28 mouse cellular contexts compared by ENCODE assay signal in the genomic region with DNA sequence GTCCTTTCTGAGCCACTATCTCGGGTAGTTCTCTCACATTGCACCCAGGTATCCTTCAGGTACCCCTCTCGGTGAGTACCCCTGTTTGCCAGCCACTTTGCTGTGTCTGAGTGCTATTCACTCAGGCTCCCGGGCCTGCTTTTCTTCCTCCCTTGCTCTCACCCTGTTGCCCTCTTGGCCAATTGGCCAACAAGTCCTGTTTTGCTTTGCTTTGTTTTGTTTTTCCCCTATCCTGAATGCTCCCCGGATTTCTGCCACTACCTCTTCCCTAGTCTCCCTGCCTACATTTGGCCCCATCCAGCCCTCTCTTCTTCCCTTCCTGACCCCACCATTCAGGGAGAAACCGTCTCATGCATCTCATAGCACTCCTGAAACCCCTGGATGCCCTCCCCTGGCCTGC. TPM values are rescaled to one million over a fixed set of nuclear protein-coding genes. Genes with fewer than 3 reads are reported as not detected.
DNase-seq lines count a peak whose midpoint lies in the region; ATAC-seq lines count a peak whose summit lies in the region.
"Had no signal": no experiment of that assay in that cellular context is flagged by ENCODE, and none has a peak within 500 bp of the region (broad histone marks: within the 10 kb centered on the region; RNA-seq: fewer than 3 reads in every experiment).

No protein-coding gene starts in this region.

- H3K4me3 ChIP-seq in midbrain, embryonic 12.5 days, result no peak overlapping the region
- no peak overlapping the region for H3K4me3 ChIP-seq in midbrain, embryonic 15.5 days
- H3K4me3 ChIP-seq: embryonic facial prominence, embryonic 13.5 days; embryonic facial prominence, embryonic 15.5 days; erythroblast, embryonic 14.5 days; forebrain, embryonic 10.5 days; forebrain, embryonic 12.5 days had no signal

- WGBS in midbrain, embryonic 12.5 days, result 81% methylated on average over 5 of the region's 5 CpGs
- WGBS in midbrain, embryonic 15.5 days, result 81% methylated on average over 5 of the region's 5 CpGs

- no peak overlapping the region for H3K4me2 ChIP-seq in midbrain, embryonic 12.5 days (replicated peaks)
- no peak overlapping the region for H3K4me2 ChIP-seq in midbrain, embryonic 15.5 days
- H3K4me2 ChIP-seq: embryonic facial prominence, embryonic 13.5 days; embryonic facial prominence, embryonic 15.5 days; forebrain, embryonic 12.5 days had no signal

- no peak overlapping the region for H3K27ac ChIP-seq in midbrain, embryonic 12.5 days (replicated peaks)
- no peak overlapping the region for H3K27ac ChIP-seq in midbrain, embryonic 15.5 days
- H3K27ac ChIP-seq: embryonic facial prominence, embryonic 13.5 days; embryonic facial prominence, embryonic 15.5 days; forebrain, embryonic 10.5 days; forebrain, embryonic 12.5 days had no signal

- no peak for ATAC-seq in midbrain, embryonic 12.5 days (ENCODE audit: low FRiP score, low read depth)
- no peak for ATAC-seq in midbrain, embryonic 15.5 days (replicated peaks)
- ATAC-seq: activated CD4-positive, CD25-positive, alpha-beta regulatory T cell, adult 4 months; CD4-positive, CD25-positive, alpha-beta regulatory T cell, adult 4 months; forebrain, embryonic 14.5 days; forebrain, embryonic 16.5 days; Patski had no signal

- no peaks in the 10 kb centered on the region for H3K9me3 ChIP-seq in midbrain, embryonic 12.5 days
- H3K9me3 ChIP-seq in midbrain, embryonic 15.5 days, result no peaks in the 10 kb centered on the region
- H3K9me3 ChIP-seq: embryonic facial prominence, embryonic 13.5 days; embryonic facial prominence, embryonic 15.5 days; forebrain, embryonic 10.5 days; forebrain, embryonic 12.5 days; G1E had no signal

- DNase-seq in adrenal gland, adult 2 months, result peak; percentile 1
- no peak for DNase-seq in adrenal gland, postnatal 4 days (ENCODE audit: low spot score in 2 of 2)
- peak; percentile 90 for DNase-seq in heart, adult 11 months
- DNase-seq in heart, adult 8-10 months (ENCODE audit: low spot score), result no peak
- DNase-seq in adipocyte (ENCODE audit: low spot score), result peak; percentile 62
- DNase-seq: adrenal gland, adult 8-10 months; adrenal gland, postnatal 14 days; adrenal gland, postnatal 36 days; B cell, adult 2 months; cerebellum, adult 11 months; cerebellum, adult 18-20 months; cerebellum, postnatal 14 days; cerebellum, postnatal 36 days; embryo, embryonic 11 days had no signal

- 0 out of 2 replicates have a peak overlapping the region, but pooled peaks have one; percentile 2 for H3K9ac ChIP-seq in midbrain, embryonic 12.5 days (replicated peaks)
- H3K9ac ChIP-seq in midbrain, embryonic 15.5 days, result no peak overlapping the region
- H3K9ac ChIP-seq: embryonic facial prominence, embryonic 13.5 days; embryonic facial prominence, embryonic 15.5 days; forebrain, embryonic 12.5 days had no signal

- H3K27me3 ChIP-seq in midbrain, embryonic 12.5 days, result no peaks in the 10 kb centered on the region
- no peaks in the 10 kb centered on the region for H3K27me3 ChIP-seq in midbrain, embryonic 15.5 days (replicated peaks)
- H3K27me3 ChIP-seq: CH12.LX; embryonic facial prominence, embryonic 13.5 days; embryonic facial prominence, embryonic 15.5 days; forebrain, embryonic 12.5 days; Patski had no signal

- H3K4me1 ChIP-seq in midbrain, embryonic 12.5 days, result peaks cover 21% of the 10 kb centered on the region
- peaks cover 25% of the 10 kb centered on the region for H3K4me1 ChIP-seq in midbrain, embryonic 15.5 days

- H3K36me3 ChIP-seq in midbrain, embryonic 12.5 days, result no peaks in the 10 kb centered on the region
- H3K36me3 ChIP-seq in midbrain, embryonic 15.5 days (replicated peaks), result no peaks in the 10 kb centered on the region
- H3K36me3 ChIP-seq: embryonic facial prominence, embryonic 13.5 days; embryonic facial prominence, embryonic 15.5 days; forebrain, embryonic 12.5 days had no signal

RNA-seq across cellular contexts. Expression of gene Pitpna, which starts 1.9 kb away (rescaled TPM):
- 100 to 1,000 TPM; 185 to 186 TPM for total RNA-seq in adrenal gland, adult 2 months (2021)
- polyA plus RNA-seq in adrenal gland, adult 2 months (2012; rRNA removed), result 42.6 and 97.6 TPM in 2 replicates
- total RNA-seq in adrenal gland, postnatal 4 days (2021), result 100 to 1,000 TPM; 120 to 135 TPM
- 100 to 1,000 TPM in 3 of 4 experiments, 10 to 100 TPM in 1; 89.5 to 110 (median 105) TPM for total RNA-seq in heart, adult 8-10 months (2022)
- polyA plus RNA-seq in midbrain, embryonic 12.5 days (2016; fragmentation: Nextera tagmentation; extraction: Ambion mirVana), result 107 and 114 TPM in 2 replicates
- 103 and 116 TPM in 2 replicates for polyA plus RNA-seq in midbrain, embryonic 15.5 days (2015; fragmentation: Nextera tagmentation; extraction: Ambion mirVana)

RNA-seq across cellular contexts. Expression of gene Inpp5k, which starts 44.8 kb away (rescaled TPM):
- 10 to 100 TPM; 32.9 to 42.3 TPM for total RNA-seq in adrenal gland, adult 2 months (2021)
- polyA plus RNA-seq in adrenal gland, adult 2 months (2012; rRNA removed), result 38.0 and 50.0 TPM in 2 replicates
- total RNA-seq in adrenal gland, postnatal 4 days (2021), result 10 to 100 TPM; 59.8 to 64.4 TPM
- total RNA-seq in heart, adult 8-10 months (2022), result 10 to 100 TPM; 29.3 to 34.3 (median 32.3) TPM
- 27.2 and 28.4 TPM in 2 replicates for polyA plus RNA-seq in midbrain, embryonic 12.5 days (2016; fragmentation: Nextera tagmentation; extraction: Ambion mirVana)
- 45.1 and 47.0 TPM in 2 replicates for polyA plus RNA-seq in midbrain, embryonic 15.5 days (2015; fragmentation: Nextera tagmentation; extraction: Ambion mirVana)

RNA-seq across cellular contexts. Expression of gene Slc43a2, which starts 54.5 kb away (rescaled TPM):
- total RNA-seq in adrenal gland, adult 2 months (2021), result 10 to 100 TPM; 21.2 to 38.3 TPM
- 28.2 and 28.7 TPM in 2 replicates for polyA plus RNA-seq in adrenal gland, adult 2 months (2012; rRNA removed)
- 10 to 100 TPM; 24.2 to 33.0 TPM for total RNA-seq in adrenal gland, postnatal 4 days (2021)
- total RNA-seq in heart, adult 8-10 months (2022), result 10 to 100 TPM; 13.2 to 22.8 (median 20.1) TPM
- polyA plus RNA-seq in midbrain, embryonic 12.5 days (2016; fragmentation: Nextera tagmentation; extraction: Ambion mirVana), result 12.7 and 15.4 TPM in 2 replicates
- polyA plus RNA-seq in midbrain, embryonic 15.5 days (2015; fragmentation: Nextera tagmentation; extraction: Ambion mirVana), result 17.7 and 20.2 TPM in 2 replicates

Comparison
In these comparisons a context has a peak if more than half of its experiments do, and no peak if none do; other contexts are left out.
1. DNase-seq: peak in adrenal gland, adult 2 months (single experiment), heart, adult 11 months (single experiment) and adipocyte (single experiment); none in adrenal gland, postnatal 4 days (0 of 2) and heart, adult 8-10 months (single experiment).